Mouse (Mus musculus): ENCODE measurements around the gene Aox1. TPM values are rescaled to one million over a fixed set of nuclear protein-coding genes. Genes with fewer than 3 reads are reported as not detected.

Aox1 gene
- polyA plus RNA-seq, 1 experiment from 2014 or later: not detected

DNA sequence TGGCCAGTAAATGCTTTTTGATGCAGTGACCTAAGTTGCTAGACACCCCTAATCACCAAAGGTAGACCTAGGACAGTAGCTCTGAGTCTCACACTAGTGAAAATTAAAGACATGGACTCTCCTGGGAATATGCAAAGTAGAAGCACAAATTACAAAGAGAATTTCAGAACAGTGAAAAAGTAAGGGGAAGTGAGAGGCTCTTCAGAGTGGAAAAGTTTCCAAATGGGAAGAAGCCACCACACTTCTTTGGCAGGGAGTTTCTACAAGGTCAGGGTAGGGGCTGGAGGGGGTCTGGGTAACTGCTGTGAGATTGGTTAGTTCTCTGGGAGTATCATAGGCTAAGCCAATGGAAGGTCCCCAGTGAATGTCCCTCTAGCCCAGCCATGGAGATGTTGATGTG lies 69.4 kb downstream of the Aox1 start:
- Histone ChIP-seq H3K9me3 (replicated peaks; ENCODE audit: control insufficient read depth, low read length) (no peaks in the 10 kb centered on the region), H3K36me3 (replicated peaks; ENCODE audit: control insufficient read depth, insufficient read depth, low read depth, low read length) (no peaks in the 10 kb centered on the region), H3K27ac (replicated peaks; ENCODE audit: low read depth, low read length) (no peak overlapping the region), H3K4me2 (ENCODE audit: low read depth, low read length) (no peak overlapping the region), H3K4me3 (ENCODE audit: low read depth, low read length) (no peak overlapping the region), H3K27me3 (ENCODE audit: control insufficient read depth, insufficient read depth, low read length) (no peaks in the 10 kb centered on the region), H3K4me1 (ENCODE audit: control insufficient read depth, insufficient read depth, low read length) (no peaks in the 10 kb centered on the region), H3K9ac (replicated peaks; ENCODE audit: low read length) (no peak overlapping the region)
- DNase-seq (ENCODE audit: low spot score) (no peak), ATAC-seq (replicated peaks; ENCODE audit: insufficient number of reproducible peaks, low FRiP score, low TSS enrichment, low read depth) (no peak)

DNA sequence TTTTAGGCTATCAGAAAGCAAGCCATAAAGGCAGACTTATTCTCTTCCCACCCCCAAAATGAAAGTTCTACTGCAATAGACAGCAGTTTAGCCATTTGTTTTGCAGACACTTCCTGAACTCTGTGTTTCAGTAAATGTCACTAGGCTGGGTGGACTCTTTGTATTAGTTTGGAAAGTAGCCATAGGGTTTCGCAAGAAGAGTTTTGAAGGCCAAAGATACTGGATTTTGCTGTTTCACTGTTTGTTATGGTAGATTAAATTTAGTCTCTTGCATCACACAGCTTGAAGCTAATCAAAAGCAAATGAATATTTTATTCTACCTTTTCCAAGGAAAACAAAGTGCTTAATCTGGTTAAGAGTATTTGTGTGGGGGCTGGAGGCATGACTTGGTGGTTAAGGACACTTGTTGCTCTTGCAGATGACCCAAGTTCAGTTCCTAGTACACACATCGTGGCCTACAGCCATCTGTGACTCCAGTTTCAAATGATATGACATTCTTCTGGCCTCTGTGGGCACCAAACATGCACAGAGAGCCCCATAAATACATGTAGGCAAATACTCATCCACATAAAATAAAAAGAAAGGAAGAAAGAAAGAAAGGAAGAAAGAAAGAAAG lies 71.9 kb downstream of the Aox1 start:
- no peak for ATAC-seq (replicated peaks; ENCODE audit: insufficient number of reproducible peaks, low FRiP score, low TSS enrichment, low read depth)
- WGBS: 77% methylated on average over 2 of the region's 2 CpGs
- no peak overlapping the region for H3K4me2 ChIP-seq (ENCODE audit: low read depth, low read length)

DNA sequence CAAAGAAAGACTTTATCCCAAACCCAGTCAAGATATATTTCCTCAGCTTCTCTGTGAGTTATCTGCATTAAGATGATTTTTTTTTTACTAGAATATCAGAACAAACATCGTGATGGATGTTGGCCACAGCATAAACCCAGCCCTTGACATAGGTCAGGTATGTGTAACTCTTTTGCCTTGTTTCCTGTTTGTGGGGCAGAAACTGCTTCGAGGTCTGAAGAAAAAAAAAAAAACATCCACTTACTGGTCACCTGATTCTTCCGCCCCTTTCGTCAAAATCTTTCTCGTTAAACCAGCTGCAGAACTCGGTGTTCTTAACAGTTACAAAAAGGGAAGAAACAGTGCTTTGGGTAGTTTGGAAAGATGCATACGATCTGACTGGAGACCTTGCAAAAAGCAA lies 72.8 kb downstream of the Aox1 start:
- Histone ChIP-seq H3K9ac (replicated peaks; ENCODE audit: low read length) (no peak overlapping the region), H3K4me3 (ENCODE audit: low read depth, low read length) (no peak overlapping the region), H3K27ac (replicated peaks; ENCODE audit: low read depth, low read length) (no peak overlapping the region), H3K4me2 (ENCODE audit: low read depth, low read length) (no peak overlapping the region), H3K4me1 (ENCODE audit: control insufficient read depth, insufficient read depth, low read length) (no peaks in the 10 kb centered on the region), H3K9me3 (replicated peaks; ENCODE audit: control insufficient read depth, low read length) (no peaks in the 10 kb centered on the region), H3K27me3 (ENCODE audit: control insufficient read depth, insufficient read depth, low read length) (no peaks in the 10 kb centered on the region), H3K36me3 (replicated peaks; ENCODE audit: control insufficient read depth, insufficient read depth, low read depth, low read length) (no peaks in the 10 kb centered on the region)
- 77% methylated on average over 7 of the region's 7 CpGs for WGBS
- no peak for DNase-seq (ENCODE audit: low spot score)
- ATAC-seq (replicated peaks; ENCODE audit: insufficient number of reproducible peaks, low FRiP score, low TSS enrichment, low read depth): no peak

More for the DNA sequence above, 71.9 kb downstream of the Aox1 start:
- Histone ChIP-seq H3K4me1 (ENCODE audit: control insufficient read depth, insufficient read depth, low read length) (no peaks in the 10 kb centered on the region), H3K36me3 (replicated peaks; ENCODE audit: control insufficient read depth, insufficient read depth, low read depth, low read length) (no peaks in the 10 kb centered on the region), H3K9ac (replicated peaks; ENCODE audit: low read length) (no peak overlapping the region), H3K27me3 (ENCODE audit: control insufficient read depth, insufficient read depth, low read length) (no peaks in the 10 kb centered on the region), H3K9me3 (replicated peaks; ENCODE audit: control insufficient read depth, low read length) (no peaks in the 10 kb centered on the region), H3K27ac (replicated peaks; ENCODE audit: low read depth, low read length) (no peak overlapping the region), H3K4me3 (ENCODE audit: low read depth, low read length) (no peak overlapping the region)
- DNase-seq (ENCODE audit: low spot score): no peak

DNA sequence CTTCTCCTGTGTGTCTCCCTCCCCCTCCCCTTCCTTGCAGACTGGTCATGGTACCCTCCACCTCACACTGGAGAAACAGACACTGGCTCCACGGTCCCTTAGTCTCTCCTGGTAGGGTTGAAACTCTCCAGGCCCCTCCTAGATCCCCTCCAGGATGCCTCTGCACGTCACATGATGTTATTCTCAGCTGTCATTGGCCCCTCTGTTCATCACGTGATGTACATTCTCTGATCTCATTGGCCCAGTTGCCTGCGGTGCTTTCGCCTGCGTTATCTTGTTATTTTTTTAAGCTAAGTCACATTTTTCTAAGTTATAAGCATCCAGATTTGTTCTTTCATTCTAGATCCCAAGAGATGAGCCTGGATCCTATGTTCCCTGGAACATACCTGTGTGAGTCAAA lies 76.0 kb downstream of the Aox1 start:
- Histone ChIP-seq H3K36me3 (replicated peaks; ENCODE audit: control insufficient read depth, insufficient read depth, low read depth, low read length) (no peaks in the 10 kb centered on the region), H3K4me1 (ENCODE audit: control insufficient read depth, insufficient read depth, low read length) (no peaks in the 10 kb centered on the region), H3K4me3 (ENCODE audit: low read depth, low read length) (no peak overlapping the region), H3K9me3 (replicated peaks; ENCODE audit: control insufficient read depth, low read length) (no peaks in the 10 kb centered on the region), H3K27ac (replicated peaks; ENCODE audit: low read depth, low read length) (no peak overlapping the region), H3K27me3 (ENCODE audit: control insufficient read depth, insufficient read depth, low read length) (no peaks in the 10 kb centered on the region), H3K9ac (replicated peaks; ENCODE audit: low read length) (no peak overlapping the region), H3K4me2 (ENCODE audit: low read depth, low read length) (no peak overlapping the region)
- WGBS: 89% methylated on average over 6 of the region's 6 CpGs
- ATAC-seq (replicated peaks; ENCODE audit: insufficient number of reproducible peaks, low FRiP score, low TSS enrichment, low read depth): no peak
- no peak for DNase-seq (ENCODE audit: low spot score)

DNA sequence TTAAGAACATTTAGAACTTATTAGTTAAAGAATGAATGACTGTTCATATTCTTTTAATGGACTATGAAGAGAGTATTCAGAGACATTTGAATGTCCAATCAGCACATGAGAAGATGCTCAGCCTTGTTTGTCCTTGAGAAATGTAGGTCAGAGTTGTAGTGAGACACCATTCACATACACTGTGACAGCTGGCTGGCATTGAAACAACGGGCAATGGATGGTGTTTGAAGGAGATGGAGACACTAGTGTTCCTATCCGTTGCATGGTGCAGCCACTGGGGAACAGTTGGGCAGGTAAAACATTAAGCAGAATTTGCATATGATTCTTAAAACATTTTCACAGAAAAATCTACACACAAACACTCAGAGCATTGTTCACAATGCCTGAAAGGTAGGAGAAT lies 77.3 kb downstream of the Aox1 start:
- Histone ChIP-seq H3K9me3 (replicated peaks; ENCODE audit: control insufficient read depth, low read length) (no peaks in the 10 kb centered on the region), H3K9ac (replicated peaks; ENCODE audit: low read length) (no peak overlapping the region), H3K4me2 (ENCODE audit: low read depth, low read length) (no peak overlapping the region), H3K4me1 (ENCODE audit: control insufficient read depth, insufficient read depth, low read length) (no peaks in the 10 kb centered on the region), H3K4me3 (ENCODE audit: low read depth, low read length) (no peak overlapping the region), H3K36me3 (replicated peaks; ENCODE audit: control insufficient read depth, insufficient read depth, low read depth, low read length) (no peaks in the 10 kb centered on the region), H3K27me3 (ENCODE audit: control insufficient read depth, insufficient read depth, low read length) (no peaks in the 10 kb centered on the region), H3K27ac (replicated peaks; ENCODE audit: low read depth, low read length) (no peak overlapping the region)
- 81% methylated on average over 2 of the region's 2 CpGs for WGBS
- ATAC-seq (replicated peaks; ENCODE audit: insufficient number of reproducible peaks, low FRiP score, low TSS enrichment, low read depth) (no peak), DNase-seq (ENCODE audit: low spot score) (no peak)

DNA sequence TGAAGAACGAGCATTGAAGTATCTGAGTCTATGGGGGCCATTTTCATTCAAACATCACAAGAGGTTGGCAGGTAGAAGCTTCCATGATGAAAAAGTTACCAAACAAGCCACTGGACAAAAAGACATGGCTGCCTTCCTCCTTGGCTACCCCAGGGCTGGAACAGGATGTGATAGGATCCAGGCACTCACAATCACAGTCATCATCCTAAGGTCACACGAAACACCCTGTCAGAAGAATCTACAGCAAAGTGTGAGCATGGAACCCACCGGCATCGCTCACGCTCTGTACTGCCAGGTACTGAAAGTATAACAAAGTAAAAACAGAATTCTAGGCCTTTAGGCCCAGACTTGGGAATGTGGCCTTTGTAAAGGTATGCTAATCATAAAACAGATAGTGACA lies 80.5 kb downstream of the Aox1 start:
- H3K27me3 ChIP-seq (ENCODE audit: control insufficient read depth, insufficient read depth, low read length): no peaks in the 10 kb centered on the region
- H3K36me3 ChIP-seq (replicated peaks; ENCODE audit: control insufficient read depth, insufficient read depth, low read depth, low read length): no peaks in the 10 kb centered on the region
- no peak overlapping the region for H3K4me3 ChIP-seq (ENCODE audit: low read depth, low read length)
- DNase-seq (ENCODE audit: low spot score) (no peak), ATAC-seq (replicated peaks; ENCODE audit: insufficient number of reproducible peaks, low FRiP score, low TSS enrichment, low read depth) (no peak)
- WGBS: 88% methylated on average over 5 of the region's 5 CpGs
- no peak overlapping the region for H3K4me2 ChIP-seq (ENCODE audit: low read depth, low read length)
- no peak overlapping the region for H3K9ac ChIP-seq (replicated peaks; ENCODE audit: low read length)
- no peaks in the 10 kb centered on the region for H3K9me3 ChIP-seq (replicated peaks; ENCODE audit: control insufficient read depth, low read length)
- H3K27ac ChIP-seq (replicated peaks; ENCODE audit: low read depth, low read length): no peak overlapping the region
- H3K4me1 ChIP-seq (ENCODE audit: control insufficient read depth, insufficient read depth, low read length): no peaks in the 10 kb centered on the region

DNA sequence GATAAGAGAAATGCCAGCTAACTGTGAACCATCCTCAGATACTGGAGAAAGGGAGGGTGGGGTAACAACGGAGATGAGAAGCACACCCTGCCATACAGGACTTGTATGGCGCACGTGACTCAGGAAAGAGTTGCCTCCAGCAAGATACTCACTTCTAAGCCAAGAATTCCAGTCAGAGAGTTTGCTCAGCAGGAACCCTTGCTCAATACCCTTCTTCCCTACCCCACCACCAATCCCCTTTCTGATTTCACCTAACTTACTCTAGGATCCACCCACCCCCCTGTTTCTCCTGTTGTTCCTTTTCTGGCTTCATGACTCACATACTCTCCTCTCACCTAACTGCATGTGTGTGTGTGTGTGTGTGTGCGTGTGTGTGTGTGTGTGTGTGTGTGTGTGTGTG lies 81.6 kb downstream of the Aox1 start:
- Histone ChIP-seq H3K4me3 (ENCODE audit: low read depth, low read length) (no peak overlapping the region), H3K27ac (replicated peaks; ENCODE audit: low read depth, low read length) (no peak overlapping the region), H3K4me2 (ENCODE audit: low read depth, low read length) (no peak overlapping the region), H3K27me3 (ENCODE audit: control insufficient read depth, insufficient read depth, low read length) (no peaks in the 10 kb centered on the region), H3K36me3 (replicated peaks; ENCODE audit: control insufficient read depth, insufficient read depth, low read depth, low read length) (no peaks in the 10 kb centered on the region), H3K9ac (replicated peaks; ENCODE audit: low read length) (no peak overlapping the region), H3K4me1 (ENCODE audit: control insufficient read depth, insufficient read depth, low read length) (no peaks in the 10 kb centered on the region), H3K9me3 (replicated peaks; ENCODE audit: control insufficient read depth, low read length) (no peaks in the 10 kb centered on the region)
- no peak for ATAC-seq (replicated peaks; ENCODE audit: insufficient number of reproducible peaks, low FRiP score, low TSS enrichment, low read depth)
- 81% methylated on average over 4 of the region's 4 CpGs for WGBS
- DNase-seq (ENCODE audit: low spot score): no peak

DNA sequence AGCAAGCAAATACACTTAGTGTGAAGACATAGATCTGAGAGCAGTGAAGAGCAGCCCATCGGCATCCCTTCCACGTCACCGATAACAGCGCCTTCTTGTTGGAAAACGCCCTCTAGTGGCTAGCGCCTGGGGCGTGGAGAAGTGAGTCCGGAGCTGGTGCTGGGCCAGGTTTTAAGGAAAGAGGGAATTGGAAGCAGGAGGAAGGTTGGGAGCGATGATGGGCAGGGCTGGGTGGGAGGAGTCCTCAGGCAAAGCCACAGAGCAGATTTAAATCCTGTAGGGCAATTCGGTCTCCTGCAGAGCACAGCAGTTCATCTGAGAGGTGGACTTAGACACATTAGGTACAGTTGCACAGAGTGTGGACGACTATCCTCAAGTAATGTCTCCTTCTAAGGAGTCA lies 83.1 kb downstream of the Aox1 start, which contains the start of gene Aox3:
Gene Aox3 (plus strand): TSS at position 251 of the 400 bp plus-strand sequence.
- peak; percentile 83 for DNase-seq (ENCODE audit: low spot score)
- no peaks in the 10 kb centered on the region for H3K4me1 ChIP-seq (ENCODE audit: control insufficient read depth, insufficient read depth, low read length)
- no peak within 1 kb of the TSS for H3K4me2 ChIP-seq (ENCODE audit: low read depth, low read length)
- H3K36me3 ChIP-seq (replicated peaks; ENCODE audit: control insufficient read depth, insufficient read depth, low read depth, low read length): no peaks in the 10 kb centered on the region
- no peak within 1 kb of the TSS for H3K9ac ChIP-seq (replicated peaks; ENCODE audit: low read length)
- no peaks in the 10 kb centered on the region for H3K9me3 ChIP-seq (replicated peaks; ENCODE audit: control insufficient read depth, low read length)
- ATAC-seq (replicated peaks; ENCODE audit: insufficient number of reproducible peaks, low FRiP score, low TSS enrichment, low read depth): no peak
- 16% methylated on average over 11 of the region's 11 CpGs for WGBS
- no peaks in the 10 kb centered on the region for H3K27me3 ChIP-seq (ENCODE audit: control insufficient read depth, insufficient read depth, low read length)
- H3K27ac ChIP-seq (replicated peaks; ENCODE audit: low read depth, low read length): no peak within 1 kb of the TSS
- no peak within 1 kb of the TSS for H3K4me3 ChIP-seq (ENCODE audit: low read depth, low read length)

Measured in embryonic facial prominence, embryonic 11.5 days (tissue).